8 mouse cellular contexts compared by ENCODE assay signal in the genomic region with DNA sequence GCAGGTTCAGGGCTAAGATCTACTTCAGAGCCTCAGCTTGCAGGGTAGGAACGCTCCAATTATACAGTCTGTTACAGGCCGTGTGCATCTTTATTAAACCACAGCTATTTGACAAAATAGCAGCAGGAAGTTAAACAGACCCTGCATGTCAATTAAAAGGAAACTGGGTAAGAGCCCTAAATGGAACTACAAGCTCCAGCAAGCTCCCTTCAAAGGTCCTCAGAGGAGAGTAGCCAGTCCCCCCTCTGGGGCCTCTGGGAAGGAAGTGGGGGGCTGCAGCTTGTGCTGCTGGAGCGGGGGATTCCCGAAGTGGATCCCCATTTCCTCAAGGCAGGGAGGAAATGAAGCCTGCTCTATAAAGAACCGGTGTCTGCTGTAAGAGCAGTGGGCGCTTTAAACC. TPM values are rescaled to one million over a fixed set of nuclear protein-coding genes. Genes with fewer than 3 reads are reported as not detected.
DNase-seq lines count a peak whose midpoint lies in the region; ATAC-seq and TF ChIP-seq lines count a peak whose summit lies in the region.

No protein-coding gene starts in this region.

- DNase-seq in liver, adult 2 months (ENCODE audit: extremely low read depth, low read depth, low spot score), result no peak
- DNase-seq in liver, result no peak
- no peak for DNase-seq in embryonic facial prominence, embryonic 11.5 days (ENCODE audit: low spot score)
- peak; percentile 35 for DNase-seq in induced T-regulatory cell, adult 2 months (ENCODE audit: low read depth)
- DNase-seq in cerebellum, adult 9-10 months, result no peak
- no peak for DNase-seq in adrenal gland, postnatal 25 days
- no peak for DNase-seq in left cerebral cortex, postnatal 4 days

- 65% methylated on average over 6 of the region's 6 CpGs for WGBS in liver, adult 2 months
- 49% methylated on average over 6 of the region's 6 CpGs for WGBS in embryonic facial prominence, embryonic 11.5 days
- 33% methylated on average over 6 of the region's 6 CpGs for WGBS in midbrain, embryonic 16.5 days

- no peak for ATAC-seq in embryonic facial prominence, embryonic 11.5 days (replicated peaks; ENCODE audit: insufficient number of reproducible peaks, low FRiP score, low TSS enrichment, low read depth)
- no peak for ATAC-seq in midbrain, embryonic 16.5 days

- no peak for TF ChIP-seq CTCF in liver, adult 2 months (IDR thresholded peaks at IDR 0.05; ENCODE audit: low read depth, low read length)

- peaks cover 18% of the 10 kb centered on the region; the same call in 1 of the 2 replicates for H3K79me2 ChIP-seq in liver, adult 2 months (ENCODE audit: control insufficient read depth, insufficient read depth, low read length)

- no peak overlapping the region for H3K4me3 ChIP-seq in liver, adult 2 months (ENCODE audit: insufficient read depth, low read depth, low read length)
- H3K4me3 ChIP-seq in embryonic facial prominence, embryonic 11.5 days (ENCODE audit: low read depth, low read length), result no peak overlapping the region
- H3K4me3 ChIP-seq in midbrain, embryonic 16.5 days (ENCODE audit: low read depth, low read length), result no peak overlapping the region

- H3K9me3 ChIP-seq in embryonic facial prominence, embryonic 11.5 days (replicated peaks; ENCODE audit: control insufficient read depth, low read length), result no peaks in the 10 kb centered on the region
- no peaks in the 10 kb centered on the region for H3K9me3 ChIP-seq in midbrain, embryonic 16.5 days (replicated peaks; ENCODE audit: control insufficient read depth, low read length, poor library complexity, severe bottlenecking)

- H3K4me1 ChIP-seq in liver, adult 2 months (ENCODE audit: control insufficient read depth, insufficient read depth, low read length), result peaks cover 13% of the 10 kb centered on the region
- H3K4me1 ChIP-seq in embryonic facial prominence, embryonic 11.5 days (ENCODE audit: control insufficient read depth, insufficient read depth, low read length), result peaks cover 7% of the 10 kb centered on the region
- peaks cover 26% of the 10 kb centered on the region for H3K4me1 ChIP-seq in midbrain, embryonic 16.5 days (ENCODE audit: control insufficient read depth, insufficient read depth, low read length)

- H3K27ac ChIP-seq in liver, adult 2 months (replicated peaks; ENCODE audit: insufficient read depth, low read depth, low read length), result peak overlapping the region; percentile 39
- peak overlapping the region; percentile 2; the same call in 1 of the 2 replicates for H3K27ac ChIP-seq in embryonic facial prominence, embryonic 11.5 days (replicated peaks; ENCODE audit: low read depth, low read length)
- H3K27ac ChIP-seq in midbrain, embryonic 16.5 days (ENCODE audit: low read length), result peak overlapping the region; percentile 65; the same call in 1 of the 2 replicates

- H3K27me3 ChIP-seq in liver, adult 2 months (ENCODE audit: control insufficient read depth, insufficient read depth, low read length), result no peaks in the 10 kb centered on the region
- no peaks in the 10 kb centered on the region for H3K27me3 ChIP-seq in embryonic facial prominence, embryonic 11.5 days (ENCODE audit: control insufficient read depth, insufficient read depth, low read length)
- no peaks in the 10 kb centered on the region for H3K27me3 ChIP-seq in midbrain, embryonic 16.5 days (ENCODE audit: control insufficient read depth, insufficient read depth, low read depth, low read length)

- intact Hi-C loops in left cerebral cortex, postnatal 4 days (cut with DNase I), result loop anchor here (10.0 kb wide), 1 partner anchor 53 kb away; no protein-coding TSS in a partner anchor

- H3K4me2 ChIP-seq in embryonic facial prominence, embryonic 11.5 days (ENCODE audit: low read depth, low read length), result no peak overlapping the region
- no peak overlapping the region for H3K4me2 ChIP-seq in midbrain, embryonic 16.5 days (ENCODE audit: low read length)

- peaks cover 7% of the 10 kb centered on the region for H3K36me3 ChIP-seq in liver, adult 2 months (ENCODE audit: control insufficient read depth, insufficient read depth, low read length)
- H3K36me3 ChIP-seq in embryonic facial prominence, embryonic 11.5 days (replicated peaks; ENCODE audit: control insufficient read depth, insufficient read depth, low read depth, low read length), result no peaks in the 10 kb centered on the region
- H3K36me3 ChIP-seq in midbrain, embryonic 16.5 days (ENCODE audit: control insufficient read depth, insufficient read depth, low read length), result no peaks in the 10 kb centered on the region

- TF ChIP-seq POLR2A in liver, adult 2 months (IDR thresholded peaks at IDR 0.05; ENCODE audit: extremely low read depth, insufficient read depth, low read length), result no peak

- H3K9ac ChIP-seq in liver, adult 2 months (ENCODE audit: low read depth, low read length), result no peak overlapping the region
- no peak overlapping the region; the same call in 1 of the 2 replicates for H3K9ac ChIP-seq in embryonic facial prominence, embryonic 11.5 days (replicated peaks; ENCODE audit: low read length)
- 0 out of 2 replicates have a peak overlapping the region, but pooled peaks have one; percentile 38 for H3K9ac ChIP-seq in midbrain, embryonic 16.5 days (ENCODE audit: low read depth, low read length)

RNA-seq across cellular contexts. Expression of a gene that starts 47.7 kb away (rescaled TPM):
- 0.46 and 0.54 TPM in 2 replicates for total RNA-seq in liver, adult 2 months (2014; rRNA removed)
- 0.15 and 0.93 TPM in 2 replicates for polyA plus RNA-seq in liver, adult 2 months (2012; rRNA removed)
- polyA plus RNA-seq in embryonic facial prominence, embryonic 11.5 days (2014; fragmentation: Nextera tagmentation; extraction: Ambion mirVana), result 0.61 and 0.76 TPM in 2 replicates
- 5.7 and 11.6 TPM in 2 replicates for polyA plus RNA-seq in midbrain, embryonic 16.5 days (2015; fragmentation: Nextera tagmentation; extraction: Ambion mirVana)
- total RNA-seq in adrenal gland, postnatal 25 days (2021), result 0.29 and 1.0 TPM in 2 replicates
- 10 to 100 TPM; 19.3 to 26.0 TPM for total RNA-seq in left cerebral cortex, postnatal 4 days (2021)

RNA-seq across cellular contexts. Expression of a gene that starts 58.6 kb away (rescaled TPM):
- total RNA-seq in liver, adult 2 months (2014; rRNA removed), result 43.1 and 56.9 TPM in 2 replicates
- polyA plus RNA-seq in liver, adult 2 months (2012; rRNA removed), result 85.1 and 88.2 TPM in 2 replicates
- polyA plus RNA-seq in embryonic facial prominence, embryonic 11.5 days (2014; fragmentation: Nextera tagmentation; extraction: Ambion mirVana), result 26.7 and 46.8 TPM in 2 replicates
- polyA plus RNA-seq in midbrain, embryonic 16.5 days (2015; fragmentation: Nextera tagmentation; extraction: Ambion mirVana), result 9.3 and 11.0 TPM in 2 replicates
- 129 and 166 TPM in 2 replicates for total RNA-seq in adrenal gland, postnatal 25 days (2021)
- 10 to 100 TPM; 77.3 to 82.0 TPM for total RNA-seq in left cerebral cortex, postnatal 4 days (2021)

Comparison
In these comparisons a context has a peak if more than half of its experiments do, and no peak if none do; other contexts are left out.
1. H3K27ac ChIP-seq: peak in every context shown above with its lines; median percentile 65 in midbrain, embryonic 16.5 days; 39 in liver, adult 2 months; 2 in embryonic facial prominence, embryonic 11.5 days.
2. RNA of a gene that starts 47.7 kb away (total RNA-seq): 19.3 to 26.0 TPM in left cerebral cortex, postnatal 4 days; 0.29 to 1.0 TPM in adrenal gland, postnatal 25 days and 0.46 to 0.54 TPM in liver, adult 2 months; every median in the first group is over 10 times any median in the second.